Mouse (Mus musculus): Measurements from ENCODE around the gene Ube2q2.

DNA sequence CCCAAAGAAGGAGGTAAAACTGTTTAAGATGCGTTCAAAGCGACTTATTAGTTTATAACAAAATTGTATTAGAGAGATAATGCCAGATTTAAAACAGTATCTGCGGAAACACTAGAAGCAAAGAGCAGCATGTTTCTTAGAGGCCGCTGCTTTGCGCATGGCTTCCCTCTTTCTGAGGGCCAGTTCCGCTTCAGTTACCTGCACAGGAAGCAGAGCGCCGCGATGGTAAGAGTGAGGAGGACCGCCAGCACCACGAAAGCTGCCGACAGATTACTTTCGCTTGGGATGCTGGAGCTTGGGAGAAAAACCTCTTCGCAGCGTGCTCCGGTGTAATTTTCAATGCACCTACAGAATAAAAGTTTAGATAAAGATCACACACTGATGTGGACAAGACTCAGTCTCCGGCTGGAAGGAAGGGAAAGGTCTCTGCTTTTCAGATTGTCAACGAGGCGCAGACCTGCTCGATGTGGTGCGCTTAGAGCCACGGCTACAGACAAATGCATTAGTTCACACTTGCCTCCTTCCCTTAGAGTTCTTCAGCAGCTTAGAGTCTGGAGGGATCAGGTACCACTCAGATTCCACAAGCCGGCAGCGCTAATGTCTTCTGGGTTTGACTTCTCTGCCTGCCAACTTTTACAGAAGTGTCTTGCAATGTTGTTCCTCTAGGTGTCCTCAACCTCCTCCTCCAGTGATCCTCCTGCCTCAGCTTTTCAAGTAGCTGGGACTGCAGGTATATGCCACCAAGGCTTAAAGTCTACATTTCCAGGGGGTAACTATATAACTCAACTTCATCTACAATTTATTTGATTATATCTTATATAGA lies 93.4 kb downstream of the Ube2q2 start:
- TF ChIP-seq CTCF (IDR thresholded peaks at IDR 0.05) (no peak), EP300 (IDR thresholded peaks at IDR 0.05) (no peak)

All from lung, postnatal 0 days (tissue).